Mouse (Mus musculus) kidney, embryonic 14.5 days (tissue): ENCODE results near the gene Itih3. TPM values are rescaled to one million over a fixed set of nuclear protein-coding genes. Genes with fewer than 3 reads are reported as not detected.

Experiments
- ATAC-seq: fragments of 200-750 bp; cut with Nextera tagmentation; 2 replicates; pipeline ENCODE4 v1.8.0; 2017; ENCODE audit warnings: moderate number of reproducible peaks, mild to moderate bottlenecking, moderate TSS enrichment, moderate library complexity; ENCODE audit not compliant: low FRiP score, low TSS enrichment
- H3K27ac ChIP-seq: fragments of 300-500 bp; sonication (generic); 2 replicates; pipeline ENCODE4 v1.5.1; 2014; ENCODE audit warnings: low read depth, mild to moderate bottlenecking, low read length, moderate library complexity, mixed read lengths
- H3K27me3 ChIP-seq: fragments of 300-500 bp; sonication (generic); 2 replicates; pipeline ENCODE4 v1.6.1; 2014; ENCODE audit warnings: mild to moderate bottlenecking, low read length; ENCODE audit not compliant: control insufficient read depth, insufficient read depth
- H3K36me3 ChIP-seq: fragments of 300-500 bp; sonication (generic); 2 replicates; pipeline ENCODE4 v1.6.1; 2014; ENCODE audit warnings: low read length, mixed read lengths; ENCODE audit not compliant: control insufficient read depth, insufficient read depth
- H3K4me1 ChIP-seq: fragments of 300-500 bp; sonication (generic); 2 replicates; pipeline ENCODE4 v1.6.1; 2014; ENCODE audit warnings: low read length, mixed read lengths; ENCODE audit not compliant: control insufficient read depth, insufficient read depth
- H3K4me2 ChIP-seq: fragments of 300-500 bp; sonication (generic); replicated peaks from 2 replicates; pipeline ENCODE4 v1.6.1; 2014; ENCODE audit warnings: low read depth, mild to moderate bottlenecking, low read length
- H3K4me3 ChIP-seq: fragments of 300-500 bp; sonication (generic); 2 replicates; pipeline ENCODE4 v1.5.1; 2014; ENCODE audit warnings: mild to moderate bottlenecking, low read length
- H3K9ac ChIP-seq: fragments of 300-500 bp; sonication (generic); 2 replicates; pipeline ENCODE4 v1.6.1; 2014; ENCODE audit warnings: low read depth, mild to moderate bottlenecking, low read length, moderate library complexity
- H3K9me3 ChIP-seq: fragments of 300-500 bp; sonication (generic); 2 replicates; pipeline ENCODE4 v1.6.1; 2016; ENCODE audit warnings: low read length; ENCODE audit not compliant: control insufficient read depth
- WGBS: fragments of 180-500 bp; shearing (Covaris S2); extraction: QIAGEN DNeasy Blood & Tissue Kit; methylation state at CpG from one replicate; pipeline ENCODE4 v1.1.7; 2014; 5-methylcytosine and 5-hydroxymethylcytosine counted together
- polyA plus RNA-seq: library from polyadenylated mRNA; unstranded; fragments of >200 nt; fragmentation: Nextera tagmentation; extraction: Ambion mirVana; gene quantifications from 2 replicates; pipeline ENCODE4 v1.2.1, GENCODE M21; 2014

The Itih3 gene
- polyA plus RNA-seq, 1 experiment from 2014 or later, result 0.30 TPM

DNA sequence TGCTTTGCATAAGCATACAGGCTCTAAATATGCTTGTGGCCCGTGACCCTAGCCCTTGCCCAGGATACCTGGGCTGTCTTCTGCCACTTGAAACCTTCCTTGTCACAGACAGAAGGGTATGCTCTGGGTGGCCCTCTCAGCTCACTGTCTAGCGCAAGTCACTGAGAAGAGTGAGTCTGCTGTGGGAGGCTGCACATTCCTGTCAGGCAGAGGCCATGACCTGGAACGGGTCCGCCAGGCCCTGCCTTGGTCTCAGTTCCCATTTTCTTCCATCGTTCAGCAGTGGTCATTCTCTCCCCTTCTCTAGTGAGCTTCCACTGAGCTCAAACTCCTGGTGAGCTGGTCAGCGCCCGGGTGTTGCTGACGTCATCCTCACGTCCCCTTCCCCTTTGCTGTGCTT, 47.6 kb downstream of the Itih3 start:
- Histone ChIP-seq H3K4me2 (no peak overlapping the region), H3K36me3 (peaks cover 24% of the 10 kb centered on the region), H3K4me1 (peaks cover 23% of the 10 kb centered on the region; the same call in 1 of the 2 replicates), H3K27me3 (no peaks in the 10 kb centered on the region), H3K4me3 (no peak overlapping the region), H3K9me3 (no peaks in the 10 kb centered on the region), H3K9ac (no peak overlapping the region; the same call in 1 of the 2 replicates), H3K27ac (peak overlapping the region; percentile 56)
- ATAC-seq, result peak; percentile 62
- WGBS, result 51% methylated on average over 9 of the region's 9 CpGs

DNA sequence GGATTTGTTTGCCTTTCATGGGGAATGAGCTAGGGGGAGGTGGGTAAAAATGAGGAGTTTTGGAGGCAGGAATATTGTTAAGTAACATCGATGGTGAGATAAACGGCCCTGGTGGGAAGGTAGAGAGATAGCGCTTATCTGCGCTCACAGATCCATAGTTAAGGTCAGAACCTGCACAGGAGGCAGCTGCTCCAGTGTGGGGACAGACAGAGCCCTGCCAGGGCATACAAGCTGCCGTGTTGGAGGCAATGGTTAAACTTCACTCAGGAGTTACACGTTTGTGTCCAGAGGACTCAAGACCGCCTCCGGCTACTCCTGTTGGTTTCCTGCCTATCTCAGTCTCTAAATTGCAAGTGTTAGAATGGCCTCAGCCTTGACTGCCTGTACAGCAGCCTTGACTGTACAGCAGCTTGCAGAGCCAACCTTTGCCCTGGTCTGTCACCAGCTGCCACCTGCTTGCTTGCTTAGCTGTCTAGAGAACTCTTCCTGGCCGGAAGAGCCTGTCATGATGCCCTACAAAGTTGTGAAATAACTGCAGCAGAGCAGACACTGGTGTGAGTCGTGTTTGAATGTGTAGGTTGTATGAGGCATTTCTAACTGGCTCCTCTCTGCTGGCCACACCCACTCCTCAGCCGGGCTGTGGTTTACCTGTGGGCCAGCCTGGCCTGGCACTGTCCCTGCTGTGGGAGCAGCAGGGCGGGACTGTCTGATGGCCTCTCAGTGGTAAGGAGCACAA, 48.3 kb downstream of the Itih3 start:
- Histone ChIP-seq H3K27ac (peak overlapping the region; percentile 56; the same call in 1 of the 2 replicates), H3K4me3 (no peak overlapping the region), H3K27me3 (no peaks in the 10 kb centered on the region), H3K4me2 (no peak overlapping the region), H3K4me1 (peaks cover 23% of the 10 kb centered on the region; the same call in 1 of the 2 replicates), H3K36me3 (peaks cover 24% of the 10 kb centered on the region), H3K9me3 (no peaks in the 10 kb centered on the region), H3K9ac (no peak overlapping the region; the same call in 1 of the 2 replicates)
- peak; percentile 24; the same call in 1 of the 2 replicates for ATAC-seq
- WGBS, result 70% methylated on average over 12 of the region's 12 CpGs

DNA sequence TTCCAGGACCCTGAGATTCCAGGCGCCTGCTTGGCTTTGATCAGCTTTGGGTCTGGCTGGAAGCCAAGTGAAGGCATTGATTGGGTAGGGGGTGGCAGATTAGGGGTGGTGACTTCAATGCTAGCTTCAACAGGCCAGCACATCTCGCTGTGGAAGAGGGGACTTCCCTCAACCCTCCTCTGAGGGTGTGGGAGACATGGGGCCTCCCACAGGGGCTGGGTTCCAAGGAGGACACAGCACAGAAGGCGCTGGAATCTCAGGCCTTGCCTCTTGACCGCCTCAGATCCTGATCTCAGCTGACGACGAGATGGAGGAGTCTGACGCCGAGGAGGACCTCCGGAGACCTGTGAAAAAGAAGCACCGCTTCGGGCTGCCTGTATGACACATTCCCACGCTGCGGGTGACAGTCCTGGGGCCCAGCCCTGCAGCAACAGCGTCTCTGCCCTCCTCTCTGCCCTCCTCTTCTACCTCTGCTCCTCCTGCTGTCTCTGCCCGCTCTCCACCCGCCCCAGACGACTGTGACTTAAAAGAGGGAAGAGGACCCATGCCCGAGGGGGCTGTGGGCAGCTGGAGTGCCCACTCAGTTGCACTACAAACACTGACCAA, 49.4 kb downstream of the Itih3 start:
- Histone ChIP-seq H3K4me1 (peaks cover 26% of the 10 kb centered on the region), H3K27me3 (no peaks in the 10 kb centered on the region), H3K9me3 (no peaks in the 10 kb centered on the region), H3K4me2 (no peak overlapping the region), H3K27ac (no peak overlapping the region), H3K4me3 (no peak overlapping the region), H3K36me3 (peaks cover 24% of the 10 kb centered on the region), H3K9ac (0 out of 2 replicates have a peak overlapping the region, but pooled peaks have one; percentile 7)
- ATAC-seq, result no peak
- WGBS, result 80% methylated on average over 18 of the region's 18 CpGs

DNA sequence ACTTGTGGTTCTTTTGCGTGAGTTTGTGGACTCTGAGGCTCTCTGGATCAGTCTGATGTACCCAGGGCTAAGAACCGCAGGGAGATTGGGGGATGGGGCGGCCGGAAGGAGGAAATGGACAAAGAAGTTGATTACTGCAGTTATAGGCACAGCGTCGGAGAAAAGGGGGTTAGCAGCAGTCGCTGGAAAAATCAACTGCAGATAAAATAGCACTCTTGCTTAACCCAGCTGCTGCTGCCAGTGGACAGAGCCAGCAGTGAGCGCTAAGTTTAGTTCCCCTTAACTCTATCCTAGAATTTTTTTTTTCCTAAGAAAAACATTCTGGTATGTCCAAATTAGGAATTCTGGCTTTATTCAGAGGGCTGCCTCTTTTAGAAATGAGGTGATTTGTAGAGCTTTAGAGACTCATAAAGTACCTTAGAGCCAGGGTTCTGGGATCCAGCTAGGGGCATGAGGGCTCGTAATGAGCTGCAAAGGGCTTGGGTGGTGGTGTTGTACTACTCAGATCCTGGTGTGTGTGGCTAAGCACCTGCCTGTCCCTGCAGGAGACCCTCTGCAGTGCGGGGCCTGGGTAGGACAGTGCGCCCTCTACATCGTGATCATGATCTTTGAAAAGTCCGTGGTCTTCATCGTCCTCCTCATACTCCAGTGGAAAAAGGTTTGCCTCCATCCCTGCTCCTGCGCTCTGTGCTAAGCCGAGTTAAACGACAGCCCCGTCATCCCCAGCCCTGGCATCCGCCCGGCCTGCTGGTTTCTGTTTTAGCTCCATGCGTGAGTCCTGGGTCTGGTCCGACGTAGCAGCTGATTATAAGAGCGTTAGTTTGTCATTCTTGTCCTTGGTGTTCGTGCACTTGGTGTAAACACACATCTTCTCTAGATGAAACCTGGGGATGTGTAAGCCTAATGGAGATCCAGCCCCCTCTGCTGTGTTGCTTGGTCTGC, 53.1 kb downstream of the Itih3 start:
- H3K36me3 ChIP-seq, result peaks cover 26% of the 10 kb centered on the region
- H3K27me3 ChIP-seq, result no peaks in the 10 kb centered on the region
- H3K27ac ChIP-seq, result peak overlapping the region; percentile 80
- H3K9ac ChIP-seq, result no peak overlapping the region
- ATAC-seq, result peak; percentile 24; the same call in 1 of the 2 replicates
- H3K9me3 ChIP-seq, result no peaks in the 10 kb centered on the region
- peaks cover 13% of the 10 kb centered on the region for H3K4me1 ChIP-seq
- H3K4me2 ChIP-seq, result no peak overlapping the region
- no peak overlapping the region for H3K4me3 ChIP-seq
- WGBS, result 73% methylated on average over 25 of the region's 25 CpGs

DNA sequence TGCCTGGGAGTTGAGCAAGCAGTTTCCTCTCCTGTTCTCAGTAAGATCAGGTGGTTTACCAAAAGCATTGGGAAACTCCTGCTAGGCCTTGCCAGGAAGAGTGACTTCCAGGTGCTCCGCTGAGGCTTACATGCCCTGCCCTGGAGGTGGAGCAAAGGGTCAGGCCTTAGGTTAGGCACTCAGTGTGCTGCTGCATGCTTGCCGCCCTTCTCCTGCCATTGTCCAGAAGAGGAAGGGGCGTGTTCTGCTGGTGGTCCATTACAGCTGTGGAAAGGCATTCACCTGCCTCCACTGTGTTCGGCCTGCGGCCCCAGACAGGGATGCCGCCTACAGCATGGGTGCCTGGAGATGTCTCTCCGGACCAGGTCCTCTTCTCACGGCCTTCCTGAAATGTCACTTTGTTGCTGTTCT, 54.2 kb downstream of the Itih3 start:
- Histone ChIP-seq H3K9ac (no peak overlapping the region), H3K27me3 (no peaks in the 10 kb centered on the region), H3K27ac (peak overlapping the region; percentile 80), H3K36me3 (peaks cover 30% of the 10 kb centered on the region), H3K9me3 (no peaks in the 10 kb centered on the region), H3K4me3 (no peak overlapping the region), H3K4me2 (no peak overlapping the region), H3K4me1 (peaks cover 8% of the 10 kb centered on the region; the same call in 1 of the 2 replicates)
- WGBS, result 79% methylated on average over 8 of the region's 8 CpGs
- ATAC-seq, result no peak

DNA sequence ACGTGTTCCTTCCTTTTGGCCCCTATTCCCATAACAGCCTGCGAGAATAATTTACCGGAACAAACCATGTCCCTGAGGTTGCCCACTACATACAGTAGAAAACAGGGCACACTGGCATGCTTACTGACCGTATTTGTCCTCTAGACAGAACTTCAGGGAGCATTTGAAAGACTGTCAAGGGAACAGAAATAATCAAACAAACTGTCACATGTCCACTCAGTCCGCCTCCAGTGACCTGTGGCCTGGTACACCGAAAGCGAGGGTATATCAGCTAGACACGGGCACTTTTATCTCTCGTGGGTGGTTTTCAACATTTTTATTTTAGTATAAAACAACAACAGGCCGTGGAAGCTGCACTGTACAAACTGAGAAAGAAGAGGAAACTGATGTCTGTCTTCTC, 54.7 kb downstream of the Itih3 start:
- Histone ChIP-seq H3K4me3 (no peak overlapping the region), H3K4me2 (no peak overlapping the region), H3K9ac (no peak overlapping the region), H3K36me3 (peaks cover 24% of the 10 kb centered on the region), H3K27me3 (no peaks in the 10 kb centered on the region), H3K9me3 (no peaks in the 10 kb centered on the region), H3K27ac (no peak overlapping the region), H3K4me1 (peaks cover 8% of the 10 kb centered on the region; the same call in 1 of the 2 replicates)
- WGBS, result 85% methylated on average over 10 of the region's 10 CpGs
- ATAC-seq, result no peak

DNA sequence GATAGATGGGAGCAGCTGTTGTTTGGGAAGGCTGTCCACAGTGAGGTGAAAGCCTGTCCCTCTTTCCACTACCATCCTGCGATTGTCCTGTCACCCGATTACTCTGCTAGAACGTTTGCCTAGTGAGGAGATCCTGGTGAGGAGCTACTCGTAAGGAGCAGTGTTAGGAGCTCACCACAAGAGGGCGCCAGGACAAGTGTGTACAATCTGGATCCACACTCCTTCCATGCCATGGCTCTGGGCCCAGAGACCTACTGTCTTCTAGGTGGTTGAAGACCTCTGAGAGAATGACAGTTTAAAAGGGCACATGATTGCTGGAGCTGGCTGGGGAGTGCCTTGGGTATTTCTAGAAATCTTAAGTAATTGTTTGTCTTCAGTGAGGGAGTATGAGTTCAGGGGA, 56.5 kb downstream of the Itih3 start:
- Histone ChIP-seq H3K36me3 (peaks cover 9% of the 10 kb centered on the region; the same call in 1 of the 2 replicates), H3K9ac (no peak overlapping the region), H3K27ac (no peak overlapping the region), H3K4me2 (no peak overlapping the region), H3K4me1 (peaks cover 8% of the 10 kb centered on the region; the same call in 1 of the 2 replicates), H3K9me3 (no peaks in the 10 kb centered on the region), H3K4me3 (no peak overlapping the region), H3K27me3 (no peaks in the 10 kb centered on the region)
- ATAC-seq, result no peak
- WGBS, result 31% methylated on average over 5 of the region's 5 CpGs

DNA sequence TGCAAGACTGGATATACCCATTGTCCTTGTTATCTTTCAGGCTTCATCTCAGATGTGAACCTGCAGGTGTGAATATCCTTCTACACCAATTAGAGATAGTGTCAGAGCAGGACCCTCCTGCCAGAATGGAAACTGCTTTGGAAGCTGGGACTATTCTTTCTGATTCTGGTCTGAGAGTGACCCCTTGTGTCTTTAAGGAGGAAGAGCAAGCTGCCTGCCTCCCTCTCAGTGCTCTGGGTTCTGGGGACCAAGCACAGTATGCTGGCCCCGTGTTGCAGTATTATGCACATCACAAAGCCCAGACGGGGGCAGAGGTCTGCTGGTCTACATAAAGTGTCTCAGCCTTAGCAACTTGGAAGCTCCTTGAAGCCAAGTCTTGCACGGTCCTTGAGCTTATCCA, 58.2 kb downstream of the Itih3 start:
- Histone ChIP-seq H3K36me3 (peaks cover 9% of the 10 kb centered on the region; the same call in 1 of the 2 replicates), H3K9me3 (no peaks in the 10 kb centered on the region), H3K4me2 (no peak overlapping the region), H3K9ac (no peak overlapping the region), H3K27me3 (no peaks in the 10 kb centered on the region), H3K4me3 (no peak overlapping the region), H3K4me1 (peaks cover 8% of the 10 kb centered on the region; the same call in 1 of the 2 replicates), H3K27ac (no peak overlapping the region)
- WGBS, result 62% methylated on average over 3 of the region's 3 CpGs
- no peak for ATAC-seq
